Mouse (Mus musculus) ES-E14 (cell line): Measurements from ENCODE around the gene Ghdc.

Experiments used
- CHD2 ChIP-seq: IDR thresholded peaks from 2 replicates; pipeline ENCODE4 v1.6.1; 2014; ENCODE audit warnings: mild to moderate bottlenecking, low read depth, low read length, inconsistent platforms
- HCFC1 ChIP-seq: IDR thresholded peaks from 2 replicates; pipeline ENCODE4 v1.6.1; 2012; ENCODE audit warnings: low read length, inconsistent platforms, borderline replicate concordance; ENCODE audit not compliant: insufficient read depth
- MAFK ChIP-seq: IDR thresholded peaks from 2 replicates; pipeline ENCODE4 v1.6.1; 2014; ENCODE audit warnings: mild to moderate bottlenecking, low read depth, low read length, inconsistent platforms; ENCODE audit not compliant: insufficient read depth
- ZC3H11A ChIP-seq: IDR thresholded peaks from 2 replicates; pipeline ENCODE4 v1.6.1; 2012; ENCODE audit warnings: low read depth, mild to moderate bottlenecking, inconsistent platforms, low read length, borderline replicate concordance
- ZNF384 ChIP-seq: IDR thresholded peaks from 2 replicates; pipeline ENCODE4 v1.6.1; 2012; ENCODE audit warnings: low read depth, low read length, inconsistent platforms

- TF ChIP-seq MAFK (no peak), ZNF384 (no peak), HCFC1 (no peak), ZC3H11A (no peak), CHD2 (no peak)
Observed at GRCm38 (mm10) chr11:100775921-100776320, 5.2 kb upstream of the Ghdc start.
